Mouse (Mus musculus): ENCODE measurements around the gene Cdk14.
"Not testable (repeated sequence)": the region's sequence is repeated elsewhere in the genome, so short reads cannot be mapped to it uniquely, and the experiment has no call there.

Gene Cdk14

DNA sequence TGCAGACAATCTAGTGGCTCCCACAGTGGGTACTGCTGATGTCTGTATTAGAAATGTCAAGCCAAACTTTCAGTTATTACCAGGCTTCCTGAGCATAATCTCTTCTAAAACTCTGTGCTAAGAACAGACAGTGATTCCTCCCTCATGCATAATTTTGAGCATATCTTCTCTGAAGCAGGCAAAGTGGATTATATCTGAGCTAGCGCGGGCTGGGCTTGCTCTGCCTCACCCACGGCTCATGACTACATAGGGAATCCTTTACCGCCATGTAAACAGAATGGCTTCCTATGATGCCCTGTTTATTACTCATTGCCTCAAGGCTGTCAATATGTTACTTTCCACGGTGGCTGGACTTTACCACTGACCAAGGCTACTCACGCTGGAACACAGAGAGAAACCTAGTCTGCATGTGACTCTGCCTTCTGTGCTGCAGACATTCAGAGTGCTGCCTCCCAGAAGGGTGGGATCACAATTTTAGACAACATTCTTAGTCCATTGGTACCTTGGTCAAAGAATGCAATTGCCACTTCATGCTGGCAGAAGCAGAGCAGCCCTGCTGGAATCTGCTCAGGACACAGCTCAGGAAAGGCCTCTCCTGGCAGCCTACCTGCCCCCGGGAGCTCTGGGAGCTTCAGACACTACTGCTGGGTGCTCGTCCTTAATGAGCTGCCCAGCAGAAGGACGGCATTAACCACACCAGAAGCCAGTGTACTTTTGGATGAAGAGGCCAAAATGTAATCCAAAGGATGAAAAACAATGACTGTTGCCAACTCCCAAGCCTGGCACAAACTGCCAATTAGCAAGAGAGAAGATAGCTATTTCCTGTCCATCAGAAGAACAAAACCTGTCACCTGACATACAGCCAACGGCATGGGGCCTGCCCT is 503.5 kb downstream of the Cdk14 start:
- DNase-seq (ENCODE audit: low read depth, low spot score), result no peak

DNA sequence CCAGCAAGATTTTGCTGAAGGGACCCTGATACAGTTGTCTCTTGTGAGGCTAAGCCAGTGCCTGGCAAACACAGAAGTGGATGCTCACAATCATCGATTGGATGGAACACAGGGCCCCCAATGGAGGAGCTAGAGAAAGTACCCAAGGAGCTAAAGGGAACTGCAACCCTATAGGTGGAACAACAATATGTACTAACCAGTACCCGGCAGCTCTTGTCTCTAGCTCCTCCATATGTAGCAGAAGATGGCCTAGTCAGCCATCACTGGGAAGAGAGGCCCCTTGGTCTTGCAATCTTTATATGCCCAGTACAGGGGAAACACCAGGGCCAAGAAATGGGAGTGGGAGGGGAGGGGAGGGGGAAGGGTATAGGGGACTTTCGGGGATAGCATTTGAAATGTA is 515.2 kb downstream of the Cdk14 start:
- DNase-seq (ENCODE audit: low read depth, low spot score), result not testable (repeated sequence)

GRCm38 (mm10) chr5:4898241-4898640 is 521.9 kb downstream of the Cdk14 start:
- DNase-seq (ENCODE audit: low read depth, low spot score), result no peak

- DNase-seq (ENCODE audit: low read depth, low spot score), result no peak
Observed at GRCm38 (mm10) chr5:4894988-4895387, 525.1 kb downstream of the Cdk14 start.

DNA sequence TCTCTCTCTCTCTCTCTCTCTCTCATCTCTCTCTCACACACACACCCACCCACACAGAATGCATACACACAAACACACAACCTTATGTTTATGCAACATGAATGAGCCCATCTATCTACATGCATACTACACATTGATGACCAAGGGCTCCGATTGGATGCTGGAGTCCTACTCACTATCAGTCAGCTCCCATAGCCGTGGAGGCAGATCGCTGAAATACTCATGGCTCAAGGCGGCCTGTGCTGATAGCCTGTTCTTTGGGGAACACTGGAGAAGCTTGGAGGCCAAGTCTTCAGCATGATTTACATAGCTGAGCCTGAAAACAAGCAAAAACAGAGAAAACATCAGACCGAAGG is 526.3 kb downstream of the Cdk14 start:
- DNase-seq (ENCODE audit: low read depth, low spot score), result no peak

DNA sequence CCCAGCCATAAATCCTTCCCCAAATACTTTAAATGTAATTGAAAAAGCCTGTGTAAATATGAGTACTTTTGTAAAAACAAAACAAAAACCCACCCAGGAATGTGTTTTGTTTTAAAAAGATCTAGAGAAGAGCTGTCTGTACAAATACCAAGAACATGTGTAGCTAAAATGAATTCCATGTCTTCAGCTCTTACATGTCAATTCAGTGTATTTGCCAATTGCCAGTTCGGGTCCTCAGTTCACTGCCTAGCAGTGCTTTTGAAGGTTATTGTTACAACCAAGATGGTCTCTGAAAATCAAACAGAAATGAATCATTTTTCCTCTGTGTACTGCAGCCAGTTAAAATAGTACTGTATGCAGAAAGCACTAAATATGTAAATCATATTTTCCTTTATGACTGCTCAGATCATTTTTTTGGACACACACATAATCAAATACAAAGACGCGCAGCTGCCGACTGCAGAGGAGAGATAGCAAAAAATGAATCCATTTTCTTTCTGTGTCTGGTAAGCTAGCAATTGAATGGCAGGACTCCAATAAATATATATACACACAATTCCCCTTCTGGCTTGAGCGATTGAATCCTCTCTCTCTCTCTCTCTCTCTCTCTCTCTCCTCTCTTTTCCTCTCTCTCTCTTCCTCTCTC is 526.8 kb downstream of the Cdk14 start:
- DNase-seq (ENCODE audit: low read depth, low spot score), result no peak

- DNase-seq (ENCODE audit: low read depth, low spot score), result no peak
Observed at GRCm38 (mm10) chr5:4892734-4893133, 527.4 kb downstream of the Cdk14 start.

DNA sequence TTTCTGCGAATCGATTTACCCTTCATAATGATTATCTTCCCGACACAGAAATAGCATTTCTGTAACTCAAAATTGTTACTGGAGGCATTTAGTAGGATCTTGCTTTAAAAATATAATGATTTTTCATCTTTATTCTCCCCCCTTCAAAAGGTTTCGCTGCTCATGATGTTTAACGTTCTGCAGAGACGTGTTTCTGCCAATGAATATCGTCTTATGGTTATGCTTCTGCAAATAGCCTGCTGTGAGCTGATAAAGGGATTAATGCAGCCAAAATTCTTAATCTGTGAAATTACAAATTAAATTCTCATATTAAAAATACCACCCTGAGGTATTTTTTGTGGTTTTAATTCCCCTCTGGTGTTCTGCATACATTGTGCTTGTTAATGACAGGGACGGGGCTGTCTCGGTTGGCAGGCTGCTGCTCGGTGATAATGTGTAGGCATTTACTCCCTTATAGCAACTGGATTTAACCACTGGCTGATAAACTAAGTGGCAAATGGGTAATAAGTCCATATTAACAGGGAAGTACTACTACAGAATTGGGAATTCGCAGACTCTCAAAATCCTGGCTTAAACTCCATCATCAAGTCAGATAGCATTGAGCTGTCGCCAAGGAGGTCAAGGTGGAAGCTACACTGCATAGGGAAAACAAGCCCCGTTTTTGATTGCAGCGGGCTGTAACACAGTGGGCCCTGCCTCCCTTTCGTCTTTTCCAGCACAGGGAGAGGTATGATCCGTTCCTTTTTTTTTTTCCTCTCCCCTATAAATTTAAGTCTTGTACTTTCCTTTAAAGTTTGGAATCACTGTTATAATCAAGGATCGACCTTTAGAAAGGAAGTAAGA is 528.0 kb downstream of the Cdk14 start:
- no peak for DNase-seq (ENCODE audit: low read depth, low spot score)

GRCm38 (mm10) chr5:4887069-4887468 is 533.0 kb downstream of the Cdk14 start:
- DNase-seq (ENCODE audit: low read depth, low spot score), result no peak

GRCm38 (mm10) chr5:4882841-4883240 is 537.3 kb downstream of the Cdk14 start:
- DNase-seq (ENCODE audit: low read depth, low spot score), result no peak

DNA sequence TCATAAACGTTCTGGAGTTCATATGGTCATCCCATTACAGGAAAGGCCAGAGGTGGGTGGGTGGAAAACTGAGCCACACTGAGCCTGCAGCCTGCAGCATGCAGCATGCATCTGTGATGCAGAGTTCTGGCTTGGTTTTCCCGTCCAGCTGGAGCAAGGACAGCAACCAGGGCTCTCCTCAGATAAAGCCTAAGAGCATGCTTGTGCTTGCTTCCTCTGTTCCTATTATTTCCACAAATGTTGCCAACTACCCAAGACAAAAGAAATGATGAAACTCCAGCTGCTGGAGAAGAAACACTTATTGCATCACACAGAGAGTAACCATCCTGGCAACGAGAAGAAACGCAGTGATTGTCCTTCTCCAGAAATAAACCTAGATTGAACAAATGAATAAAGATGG is 539.8 kb downstream of the Cdk14 start:
- no peak for DNase-seq (ENCODE audit: low read depth, low spot score)

DNA sequence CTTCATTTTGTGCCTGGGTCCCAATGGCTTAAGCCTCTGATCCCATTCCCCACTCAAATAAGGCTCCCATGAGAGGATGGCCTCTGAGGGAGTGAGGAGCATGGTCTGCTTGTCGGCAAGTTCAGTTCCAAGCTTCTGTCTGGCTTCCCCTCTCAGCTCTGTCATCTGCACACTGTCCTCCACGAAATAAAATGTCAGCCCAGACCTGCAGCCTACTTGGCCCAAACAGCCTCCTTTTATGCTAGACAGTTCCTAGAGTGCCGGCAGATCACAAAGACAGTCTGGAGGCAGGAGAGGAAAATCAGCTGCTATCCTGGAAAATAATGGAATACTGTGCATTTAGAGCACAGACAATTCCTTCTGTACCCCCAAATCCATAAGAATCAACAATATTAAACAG is 541.2 kb downstream of the Cdk14 start:
- DNase-seq (ENCODE audit: low read depth, low spot score), result no peak

DNA sequence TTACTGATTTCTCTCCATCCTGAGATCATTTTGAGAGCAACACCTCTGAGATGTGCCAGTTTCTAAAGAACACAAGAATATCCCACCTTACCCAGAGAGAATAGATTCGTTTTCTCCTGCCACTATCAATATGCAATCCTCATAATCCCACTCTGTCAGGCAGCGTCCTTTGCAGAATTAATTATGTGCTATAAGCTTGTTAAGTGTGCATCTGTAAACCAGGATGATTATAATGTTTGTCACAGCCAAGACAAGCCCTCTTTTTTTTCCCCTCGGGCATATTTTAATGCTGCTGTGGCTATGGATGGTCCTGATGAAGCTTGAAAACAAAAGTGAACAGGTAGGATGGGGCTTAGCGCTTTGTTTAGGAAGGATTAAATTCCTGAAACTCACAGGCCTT is 542.5 kb downstream of the Cdk14 start:
- no peak for DNase-seq (ENCODE audit: low read depth, low spot score)

DNA sequence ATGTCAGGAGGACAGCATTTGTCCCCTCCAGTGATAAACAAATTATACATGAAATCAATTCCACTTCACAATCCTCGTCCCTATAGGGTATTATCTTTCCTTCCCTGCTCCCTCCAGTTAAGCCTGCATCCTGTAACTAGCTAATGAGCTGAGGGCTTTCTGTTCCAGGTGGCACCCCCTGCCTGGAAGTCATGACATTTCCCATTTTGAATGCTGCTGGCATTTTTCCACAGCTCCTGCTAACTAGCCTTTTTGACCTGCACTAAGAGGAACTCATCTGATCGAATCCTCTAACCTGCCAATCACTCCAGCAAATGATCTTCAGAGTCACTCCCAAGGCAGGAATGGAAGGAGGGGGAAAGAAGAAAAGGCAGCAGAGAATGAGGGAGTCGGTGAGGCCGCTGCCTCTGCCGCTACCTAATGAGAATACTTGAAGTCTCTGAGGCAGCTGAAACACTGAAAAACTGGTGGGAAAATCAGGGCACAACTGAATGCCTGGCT is 542.9 kb downstream of the Cdk14 start:
- DNase-seq (ENCODE audit: low read depth, low spot score), result peak; percentile 3

DNA sequence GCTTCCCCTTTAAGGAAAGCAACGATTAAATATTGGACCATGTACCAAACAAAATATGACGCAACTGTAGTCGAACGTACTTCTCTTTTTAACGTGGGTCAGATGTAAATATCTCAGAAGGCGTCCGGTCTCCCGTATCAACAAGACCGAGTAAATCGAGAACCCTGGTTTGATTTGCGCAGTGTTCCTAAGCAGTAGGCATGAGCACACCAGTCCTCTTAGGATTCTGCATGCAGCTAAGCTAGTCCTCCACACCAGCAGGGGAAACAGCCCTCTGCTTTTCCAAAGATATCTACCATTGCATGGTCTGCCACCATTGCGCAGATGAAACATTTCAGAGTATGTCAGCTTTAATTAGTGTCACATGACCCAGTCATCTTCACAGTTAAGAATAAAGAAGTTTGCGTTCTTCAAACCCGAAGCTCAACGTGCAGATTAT is 543.4 kb downstream of the Cdk14 start:
- DNase-seq (ENCODE audit: low read depth, low spot score), result peak; percentile 1

DNA sequence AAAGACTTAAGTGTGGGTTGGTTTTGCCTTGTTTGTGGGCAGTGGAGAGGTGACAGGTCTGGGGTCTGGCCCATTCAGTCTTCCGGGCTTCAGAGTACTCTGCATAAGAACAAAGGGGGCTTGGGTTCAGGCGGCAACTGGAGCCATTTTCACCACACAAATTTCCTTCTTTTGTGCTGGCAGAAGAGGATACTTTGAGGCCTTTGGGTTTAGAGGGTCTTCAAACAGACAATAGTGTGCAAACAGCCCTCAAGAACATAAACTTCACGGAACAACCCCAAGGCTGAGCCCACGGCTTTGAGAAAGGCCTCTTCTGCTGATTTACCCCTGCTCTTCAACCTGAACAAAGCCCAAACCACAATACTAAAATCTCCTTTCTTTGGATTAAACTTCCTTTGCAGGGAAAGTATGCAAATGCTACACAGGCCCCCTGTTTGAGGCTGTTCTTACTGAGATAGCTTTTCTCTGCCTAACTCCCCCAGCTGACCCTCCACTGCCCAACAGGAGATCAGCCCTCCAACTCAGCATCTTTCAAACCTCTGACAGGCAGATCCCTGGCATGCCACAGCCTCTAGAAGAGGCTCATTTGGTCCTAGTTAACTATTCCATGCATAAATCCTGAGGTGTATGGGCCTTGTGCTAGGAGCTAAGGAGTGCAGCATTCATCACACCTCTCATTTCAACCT is 549.9 kb downstream of the Cdk14 start:
- no peak for DNase-seq (ENCODE audit: low read depth, low spot score)

DNA sequence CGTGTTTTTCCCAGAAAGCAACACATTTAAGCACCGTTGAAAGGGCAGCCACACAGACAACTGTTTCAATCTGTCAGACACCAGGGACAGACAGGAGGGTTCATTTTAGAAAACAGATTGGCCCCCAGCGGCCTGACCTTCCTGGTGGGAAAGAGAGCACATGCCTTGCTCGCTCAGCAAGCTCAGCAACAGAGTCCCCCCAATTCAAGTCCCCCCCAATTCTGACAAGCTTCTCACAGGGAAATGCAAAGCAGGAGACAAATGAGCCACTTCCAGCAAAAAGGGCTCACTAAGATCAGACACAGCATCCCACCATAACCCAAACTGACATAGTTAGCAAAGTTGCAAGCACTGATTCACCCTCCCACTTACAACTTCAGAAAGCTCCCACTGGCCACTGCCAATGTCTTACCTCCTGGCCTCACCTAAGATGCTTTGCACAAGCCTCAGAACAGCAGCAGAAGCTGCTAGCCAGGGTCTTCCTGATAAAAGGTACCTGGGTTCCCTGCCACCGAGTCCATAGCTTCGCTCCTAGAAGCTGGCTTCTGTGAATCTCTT is 551.5 kb downstream of the Cdk14 start:
- no peak for DNase-seq (ENCODE audit: low read depth, low spot score)

DNA sequence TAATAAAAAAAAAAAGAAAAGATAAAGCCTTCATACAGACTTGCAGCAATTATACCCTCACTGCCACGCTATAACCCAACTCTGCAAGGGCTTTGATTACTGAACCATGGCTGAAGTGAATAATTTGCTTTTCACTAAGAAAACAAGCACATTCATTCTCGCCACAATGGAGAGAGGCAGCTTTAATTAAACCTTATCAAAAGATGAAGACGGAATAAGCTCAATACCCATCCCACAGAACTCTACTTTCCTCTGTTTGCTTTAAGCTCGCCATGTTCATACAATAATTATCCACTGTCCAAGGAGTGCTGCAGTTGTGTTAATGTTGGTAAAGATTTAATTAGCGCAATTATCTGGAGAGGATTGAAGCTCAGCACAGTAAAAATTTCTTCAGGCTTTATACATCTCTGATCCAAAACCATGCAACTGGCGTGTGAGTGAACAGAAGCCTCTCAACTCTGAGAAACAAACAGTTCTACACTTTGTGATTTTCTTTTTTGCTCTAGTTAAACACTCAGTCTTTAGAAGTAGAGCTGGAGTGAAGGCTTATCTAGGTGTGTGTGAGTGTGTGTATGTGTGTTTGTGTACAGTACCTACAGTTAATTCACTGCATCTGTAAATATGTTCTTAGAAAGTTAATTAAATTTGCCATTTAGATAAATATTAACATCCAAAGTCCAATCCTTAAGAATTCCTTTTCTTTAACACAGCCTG is 552.1 kb downstream of the Cdk14 start:
- no peak for DNase-seq (ENCODE audit: low read depth, low spot score)

DNA sequence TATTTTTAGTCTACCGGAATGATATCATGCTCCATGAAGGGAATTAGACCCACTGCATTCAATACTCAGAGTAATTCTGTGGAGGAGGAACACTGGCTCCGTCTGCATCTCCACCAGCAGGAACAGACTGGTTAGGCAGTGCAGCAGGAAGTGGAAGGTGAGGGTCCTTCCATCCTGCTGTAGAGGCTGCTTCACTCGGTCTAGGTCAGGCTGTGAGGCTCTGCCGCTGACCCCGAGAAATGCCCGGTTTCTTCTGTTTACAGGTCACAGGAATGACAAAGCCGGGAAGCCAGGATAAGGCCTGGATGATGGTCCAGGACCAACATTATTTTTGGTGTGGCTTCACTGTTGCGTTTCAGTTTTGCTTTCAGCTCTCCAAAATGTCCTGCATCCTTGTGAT is 553.2 kb downstream of the Cdk14 start:
- no peak for DNase-seq (ENCODE audit: low read depth, low spot score)

GRCm38 (mm10) chr5:4866099-4866498 is 554.0 kb downstream of the Cdk14 start:
- DNase-seq (ENCODE audit: low read depth, low spot score), result no peak

GRCm38 (mm10) chr5:4861592-4861991 is 558.5 kb downstream of the Cdk14 start:
- DNase-seq (ENCODE audit: low read depth, low spot score), result no peak

Measured in retina, adult 2 months (tissue).